Mouse (Mus musculus) thymus, adult 2 months (tissue): ENCODE data around the gene Itpr2. TPM values are rescaled to one million over a fixed set of nuclear protein-coding genes. Genes with fewer than 3 reads are reported as not detected.

Source experiments
- DNase-seq: peaks from one replicate; pipeline ENCODE4 v3.0.0; 2021
- H3K27ac ChIP-seq: fragments of 200-500 bp; 2 replicates; pipeline ENCODE4 v1.5.1; 2012; ENCODE audit warnings: low read length, control low read depth; ENCODE audit not compliant: control insufficient read depth, insufficient read depth
- H3K27me3 ChIP-seq: fragments of 200-500 bp; 2 replicates; pipeline ENCODE4 v1.6.1; 2012; ENCODE audit warnings: mild to moderate bottlenecking, low read length, moderate library complexity, mixed read lengths; ENCODE audit not compliant: control insufficient read depth, insufficient read depth
- H3K36me3 ChIP-seq: fragments of 200-500 bp; 2 replicates; pipeline ENCODE4 v1.6.1; 2012; ENCODE audit warnings: mild to moderate bottlenecking, low read length, moderate library complexity; ENCODE audit not compliant: control insufficient read depth, insufficient read depth
- H3K4me1 ChIP-seq: fragments of 200-500 bp; replicated peaks from 2 replicates; pipeline ENCODE4 v1.6.1; 2012; ENCODE audit warnings: low read length; ENCODE audit not compliant: control insufficient read depth, insufficient read depth
- H3K4me3 ChIP-seq: fragments of 200-500 bp; 2 replicates; pipeline ENCODE4 v1.5.1; 2012; ENCODE audit warnings: mild to moderate bottlenecking, low read length, control low read depth, moderate library complexity; ENCODE audit not compliant: control insufficient read depth, insufficient read depth
- CTCF ChIP-seq: fragments of 200-500 bp; IDR thresholded peaks from 2 replicates; pipeline ENCODE4 v1.5.1; 2012; ENCODE audit warnings: mild to moderate bottlenecking, control low read depth, low read length, moderate library complexity, borderline replicate concordance; ENCODE audit not compliant: control insufficient read depth, poor library complexity, insufficient read depth; ENCODE audit errors: extremely low read depth
- POLR2A ChIP-seq: fragments of 200-500 bp; IDR thresholded peaks from 2 replicates; pipeline ENCODE4 v1.6.1; 2012; ENCODE audit warnings: mild to moderate bottlenecking, low read length, control low read depth, moderate library complexity; ENCODE audit not compliant: control insufficient read depth, poor library complexity, insufficient read depth; ENCODE audit errors: extremely low read depth
- WGBS: fragments of 180-500 bp; shearing (Covaris S2); methylation state at CpG from one replicate; pipeline ENCODE4 v1.1.7; 2018; 5-methylcytosine and 5-hydroxymethylcytosine counted together
- polyA plus RNA-seq: library from polyadenylated mRNA; depleted of rRNA; stranded (reverse); fragments of >200 nt; gene quantifications from 2 replicates; pipeline ENCODE4 v1.2.3, GENCODE M21; 2012

Gene Itpr2
- polyA plus RNA-seq, 1 experiment: 60.3 TPM

DNA sequence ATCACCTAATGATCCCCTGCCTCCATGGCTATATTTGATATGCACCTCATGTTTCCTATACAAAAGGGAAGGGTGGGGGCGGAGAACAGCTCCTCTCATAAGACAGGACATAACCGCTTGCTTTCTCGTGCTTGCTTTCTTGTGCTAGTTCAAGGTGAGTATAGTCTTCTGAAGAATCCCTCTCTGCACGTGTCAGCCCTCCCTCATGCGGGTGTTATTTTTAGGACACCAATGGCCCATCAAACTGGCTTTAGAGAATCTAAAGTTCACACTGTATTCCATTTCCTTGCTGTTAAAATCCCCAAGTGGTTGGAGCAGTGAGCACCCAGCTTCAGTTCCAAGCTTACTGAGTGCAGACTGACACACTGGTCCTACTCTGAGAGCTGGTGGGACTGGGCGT, 252.9 kb downstream of the Itpr2 start:
- no peaks in the 10 kb centered on the region for H3K27me3 ChIP-seq
- WGBS: 84% methylated on average over 6 of the region's 6 CpGs

DNA sequence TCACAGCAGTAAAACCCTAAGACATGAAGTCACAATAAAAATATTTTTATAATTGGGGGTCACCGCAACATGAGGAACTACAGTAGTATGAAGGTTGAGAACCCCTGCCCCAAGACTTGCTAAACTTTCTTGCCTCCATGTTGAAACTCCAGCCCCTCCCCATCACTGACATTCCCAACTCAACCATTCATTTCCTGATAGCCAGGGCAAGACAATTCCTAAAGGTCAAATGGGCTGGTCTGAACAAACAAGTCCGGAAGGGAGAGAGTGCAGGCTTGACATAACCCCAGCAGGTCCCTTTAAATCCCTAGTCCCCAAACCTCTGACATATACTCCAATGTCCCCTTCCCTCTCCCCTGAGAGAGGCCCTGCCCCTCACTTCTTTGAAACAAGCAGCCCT, 253.7 kb downstream of the Itpr2 start:
- WGBS: 97% methylated on average over 2 of the region's 2 CpGs
- Histone ChIP-seq H3K36me3 (peaks cover 15% of the 10 kb centered on the region), H3K27ac (no peak overlapping the region), H3K4me3 (no peak overlapping the region), H3K27me3 (no peaks in the 10 kb centered on the region), H3K4me1 (no peaks in the 10 kb centered on the region)
- DNase-seq: no peak
- no peak for TF ChIP-seq POLR2A
- TF ChIP-seq CTCF: no peak

More for the DNA sequence above, 252.9 kb downstream of the Itpr2 start:
- Histone ChIP-seq H3K4me3 (no peak overlapping the region), H3K4me1 (no peaks in the 10 kb centered on the region), H3K36me3 (peaks cover 15% of the 10 kb centered on the region), H3K27ac (no peak overlapping the region)
- DNase-seq: no peak
- TF ChIP-seq CTCF: no peak

DNA sequence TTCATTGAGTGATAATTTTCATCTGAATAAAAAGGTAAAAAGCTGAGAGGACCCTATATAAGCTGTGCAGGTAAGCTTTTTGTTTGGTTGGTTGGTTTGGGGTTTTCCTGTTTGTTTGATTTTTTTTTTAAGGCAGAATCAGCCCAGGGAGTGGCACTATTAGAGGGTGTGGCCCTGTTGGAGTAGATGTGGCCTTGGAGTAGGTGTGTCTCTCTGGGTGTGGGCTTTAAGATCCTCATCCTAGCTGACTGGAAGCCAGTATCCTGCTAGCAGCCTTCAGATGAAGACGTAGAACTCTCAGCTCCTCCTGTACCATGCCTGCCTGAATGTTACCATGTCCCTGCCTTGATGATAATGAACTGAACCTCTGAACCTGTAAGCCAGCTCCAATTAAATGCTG, 254.1 kb downstream of the Itpr2 start:
- Histone ChIP-seq H3K4me1 (no peaks in the 10 kb centered on the region), H3K27ac (no peak overlapping the region), H3K4me3 (no peak overlapping the region), H3K27me3 (no peaks in the 10 kb centered on the region), H3K36me3 (peaks cover 15% of the 10 kb centered on the region)
- TF ChIP-seq POLR2A (no peak), CTCF (no peak)
- 97% methylated on average over 1 of the region's 1 CpGs for WGBS
- DNase-seq: no peak

DNA sequence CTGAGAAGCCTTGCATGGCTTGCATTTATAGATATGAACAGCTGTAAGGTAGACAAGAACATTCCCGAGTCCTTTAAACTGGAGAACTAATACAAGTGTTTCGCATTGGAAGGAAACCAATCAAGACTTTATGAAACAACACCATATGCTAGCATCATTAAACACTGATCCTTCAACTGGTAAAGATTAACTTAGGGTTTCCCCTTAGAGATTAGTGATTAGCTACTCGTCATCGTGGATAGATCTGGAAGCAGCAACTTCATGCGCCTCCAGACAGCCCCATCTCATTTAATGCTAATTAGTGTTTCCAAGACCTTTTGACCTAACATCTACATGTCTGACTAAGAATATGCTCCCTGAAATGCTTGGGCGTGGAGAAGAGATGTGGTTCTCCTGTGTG, 255.7 kb downstream of the Itpr2 start:
- 97% methylated on average over 6 of the region's 6 CpGs for WGBS
- H3K27me3 ChIP-seq: no peaks in the 10 kb centered on the region
- no peak overlapping the region for H3K4me3 ChIP-seq
- peaks cover 15% of the 10 kb centered on the region for H3K36me3 ChIP-seq
- TF ChIP-seq POLR2A: no peak
- TF ChIP-seq CTCF: no peak
- no peak overlapping the region for H3K27ac ChIP-seq
- H3K4me1 ChIP-seq: no peaks in the 10 kb centered on the region
- no peak for DNase-seq

DNA sequence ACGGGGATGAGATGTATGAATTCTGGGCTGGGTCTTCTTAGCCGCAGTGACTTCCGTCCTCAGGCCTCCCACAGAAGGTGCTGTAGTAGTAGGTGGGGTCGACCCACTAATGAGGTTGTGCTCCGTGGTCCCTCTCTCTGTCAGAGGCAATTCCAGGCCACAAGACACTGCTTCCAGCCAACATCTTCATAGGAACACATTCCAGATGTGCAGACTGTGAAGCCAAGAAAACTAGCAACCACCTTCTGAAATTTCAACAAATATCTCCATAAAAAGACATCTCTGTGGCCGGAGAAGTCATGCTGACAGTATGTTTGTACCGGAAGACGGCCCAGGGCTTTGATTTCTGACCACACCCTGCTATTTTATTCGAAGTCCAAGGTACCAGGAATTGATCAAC, 256.1 kb downstream of the Itpr2 start:
- Histone ChIP-seq H3K27me3 (no peaks in the 10 kb centered on the region), H3K27ac (peak overlapping the region; percentile 19; the same call in 1 of the 2 replicates), H3K4me1 (no peaks in the 10 kb centered on the region), H3K36me3 (peaks cover 16% of the 10 kb centered on the region), H3K4me3 (no peak overlapping the region)
- TF ChIP-seq CTCF (no peak), POLR2A (no peak)
- WGBS: 93% methylated on average over 9 of the region's 9 CpGs
- DNase-seq: no peak

DNA sequence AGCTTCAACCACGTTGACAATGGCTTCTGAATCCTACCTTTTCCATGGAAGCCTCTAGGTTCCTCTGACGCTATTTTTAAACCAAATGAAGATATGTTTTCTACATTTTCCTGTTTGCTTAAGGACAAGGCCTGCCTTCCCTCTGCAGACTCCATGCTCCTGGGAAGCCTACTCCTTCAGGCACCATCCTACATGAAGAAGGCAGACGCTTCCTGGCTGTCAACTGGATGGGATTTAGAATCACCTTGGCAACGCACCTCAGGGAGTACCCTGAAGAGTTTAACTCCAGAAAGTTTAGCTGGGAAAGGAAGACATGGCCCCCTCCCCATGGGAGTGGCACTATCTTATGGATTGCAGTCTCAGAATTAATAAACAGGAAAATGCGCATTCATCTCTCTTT, 259.0 kb downstream of the Itpr2 start:
- WGBS: 93% methylated on average over 5 of the region's 5 CpGs
- Histone ChIP-seq H3K27ac (no peak overlapping the region), H3K27me3 (no peaks in the 10 kb centered on the region), H3K4me1 (no peaks in the 10 kb centered on the region), H3K36me3 (peaks cover 44% of the 10 kb centered on the region), H3K4me3 (no peak overlapping the region)
- no peak for DNase-seq
- TF ChIP-seq CTCF (no peak), POLR2A (no peak)

DNA sequence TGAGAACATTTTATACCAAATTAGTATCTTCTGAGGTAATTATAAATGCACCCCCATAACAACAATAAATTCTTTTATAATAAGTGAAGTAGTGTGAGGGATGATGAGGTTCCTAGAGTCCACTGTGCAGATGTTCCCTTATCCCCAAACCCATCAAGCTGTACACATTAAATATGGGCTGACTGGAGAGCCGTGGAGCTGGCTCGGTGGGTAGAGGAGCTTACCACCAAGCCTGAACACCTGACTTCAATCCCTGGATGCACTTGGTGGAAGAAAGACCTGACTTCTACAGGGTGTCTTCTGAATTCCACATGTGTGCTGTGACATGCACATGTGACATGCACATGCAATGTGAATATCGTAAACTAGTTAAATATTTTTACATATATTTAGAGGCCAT, 260.7 kb downstream of the Itpr2 start:
- Histone ChIP-seq H3K4me1 (no peaks in the 10 kb centered on the region), H3K27ac (no peak overlapping the region), H3K36me3 (peaks cover 60% of the 10 kb centered on the region), H3K4me3 (no peak overlapping the region), H3K27me3 (no peaks in the 10 kb centered on the region)
- DNase-seq: no peak
- 96% methylated on average over 3 of the region's 3 CpGs for WGBS
- TF ChIP-seq POLR2A (no peak), CTCF (no peak)
